Mouse (Mus musculus): ENCODE results near the gene Vcp.

The Vcp gene

DNA sequence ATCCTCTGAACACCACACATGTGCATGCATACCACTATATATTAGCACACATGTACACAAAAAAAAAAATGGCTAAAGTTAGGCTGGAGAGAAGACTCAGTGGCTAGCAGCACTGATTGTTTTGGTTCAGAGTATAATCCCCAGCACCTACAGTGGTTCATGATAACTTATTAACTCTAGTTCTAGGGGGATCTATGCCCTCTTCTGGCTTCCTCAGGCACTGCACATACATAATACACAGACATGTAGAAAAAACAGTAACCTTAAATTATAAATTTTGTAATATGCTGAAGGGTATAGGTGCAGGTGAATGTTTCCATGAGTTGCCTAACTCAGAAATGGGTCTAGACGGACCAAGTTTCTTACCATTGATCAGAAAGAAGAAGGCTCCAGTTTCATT lies 12.0 kb downstream of the Vcp start:
- in situ Hi-C loops (cut with MboI; ENCODE audit: unreplicated experiment in 2 of 2), result loop anchor here in 1 of 2 experiments (10.0 kb wide), 1 partner anchor 1993 kb away; no protein-coding TSS in a partner anchor

DNA sequence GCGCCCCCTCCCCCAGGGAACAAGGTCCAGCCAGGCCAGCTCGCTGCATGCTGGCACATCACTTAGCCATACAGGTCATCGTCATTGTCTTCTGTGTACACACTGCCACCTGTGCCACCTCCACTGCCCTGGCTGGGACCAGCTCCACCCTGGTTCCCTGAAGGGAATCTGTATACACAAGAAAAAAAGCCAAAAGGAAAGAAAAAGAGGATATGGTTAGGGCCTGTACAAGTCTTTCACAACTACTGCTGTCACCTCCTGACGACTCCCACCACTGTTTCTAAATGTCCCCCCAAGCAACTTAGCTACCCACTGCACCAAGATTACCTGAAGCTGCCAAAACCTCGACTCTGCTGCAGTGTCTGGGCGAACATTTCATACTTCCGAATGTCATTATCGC lies 19.8 kb downstream of the Vcp start:
- in situ Hi-C loops (cut with MboI; ENCODE audit: unreplicated experiment in 2 of 2), result loop anchor here in 1 of 2 experiments (10.0 kb wide), 1 partner anchor 1986 kb away; no protein-coding TSS in a partner anchor

DNA sequence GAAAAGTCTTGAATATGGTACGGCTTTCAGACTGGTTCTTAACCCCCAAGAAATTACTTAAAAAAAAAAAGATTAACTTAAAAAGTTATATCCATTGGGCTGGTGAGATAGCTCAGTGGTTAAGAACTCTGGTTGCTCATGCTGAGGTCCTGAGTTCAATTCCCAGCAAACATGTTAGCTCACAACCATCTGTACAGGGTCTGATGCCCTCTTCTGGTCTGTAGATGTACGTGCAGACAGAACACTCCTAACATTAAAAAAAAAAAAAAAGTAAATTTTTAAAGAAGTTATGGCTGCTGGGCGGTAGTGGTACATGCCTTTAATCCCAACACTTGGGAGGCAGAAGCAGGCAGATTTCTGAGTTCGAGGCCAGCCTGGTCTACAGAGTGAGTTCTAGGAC lies 22.2 kb downstream of the Vcp start:
- in situ Hi-C loops (cut with MboI; ENCODE audit: unreplicated experiment in 2 of 2), result no loop called here

DNA sequence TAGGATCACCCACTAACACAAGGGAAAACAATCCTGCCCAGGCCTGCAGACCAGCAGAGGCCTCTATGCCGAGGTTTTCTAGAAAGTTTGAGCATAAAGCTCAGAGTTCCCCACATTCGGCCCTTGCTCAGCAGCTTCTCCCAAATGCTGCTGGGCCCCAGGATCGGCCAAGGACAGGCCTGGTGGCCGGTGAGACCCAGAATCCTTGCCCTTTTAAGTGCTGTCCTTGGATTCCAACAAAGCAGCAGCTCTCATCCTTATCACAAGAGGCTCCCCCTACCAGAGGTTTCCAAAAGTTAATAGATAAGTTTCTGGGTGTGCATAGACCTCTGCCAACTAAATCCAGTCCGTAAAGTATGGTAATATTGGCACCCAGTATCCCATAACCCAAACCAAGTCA lies 26.4 kb downstream of the Vcp start:
- in situ Hi-C loops (cut with MboI; ENCODE audit: unreplicated experiment in 2 of 2), result loop anchor here in 1 of 2 experiments (25.0 kb wide), 3 partner anchors 1412 to 1912 kb away; partner anchors contain the start of genes Dnaic1, Fam219a, Kif24 and Nudt2

DNA sequence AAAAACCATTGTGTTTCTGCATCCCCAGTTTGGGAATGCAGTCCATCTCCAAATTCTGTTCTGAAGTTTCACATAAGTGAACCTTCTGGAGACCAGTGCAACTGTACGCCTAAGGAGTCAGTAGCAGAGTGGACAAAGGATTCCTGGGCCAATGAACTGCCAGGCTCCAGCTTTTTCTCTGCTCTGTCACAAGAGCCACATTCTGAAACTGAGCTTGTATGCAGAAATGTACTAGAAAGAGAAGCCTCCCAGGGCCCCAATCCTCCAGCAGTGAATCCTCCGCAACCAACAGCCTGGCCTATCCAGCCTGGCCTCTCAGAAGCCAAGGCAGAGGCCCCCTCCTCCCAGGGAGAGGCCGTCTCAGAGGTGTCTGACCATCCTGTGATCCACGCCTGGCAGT lies 27.4 kb downstream of the Vcp start:
- in situ Hi-C loops (cut with MboI; ENCODE audit: unreplicated experiment in 2 of 2), result loop anchor here in 1 of 2 experiments (25.0 kb wide), 3 partner anchors 1411 to 1911 kb away; partner anchors contain the start of genes Dnaic1, Fam219a, Kif24 and Nudt2

DNA sequence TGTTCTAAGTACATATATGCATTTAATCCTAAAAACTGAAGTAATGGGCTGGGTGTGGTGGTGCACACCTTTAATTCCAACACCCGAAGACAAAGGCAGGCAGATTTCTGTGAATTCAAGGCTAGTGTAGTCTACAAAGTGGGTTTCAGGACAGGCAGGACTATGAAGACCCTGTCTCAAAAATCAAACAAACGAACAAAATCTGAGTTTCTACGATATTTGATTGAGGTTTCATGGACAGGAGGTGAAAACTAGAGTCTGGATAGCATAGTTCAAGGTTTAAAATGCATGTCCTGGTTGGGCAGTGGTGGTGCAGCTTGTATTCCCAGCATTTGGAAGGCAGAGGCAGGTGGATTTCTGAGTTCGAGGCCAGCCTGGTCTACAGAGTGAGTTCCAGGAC lies 31.0 kb downstream of the Vcp start, which contains the start of gene 1700022I11Rik:
TSS of gene 1700022I11Rik (plus strand) at position 301 of the 400 bp plus-strand sequence.
- in situ Hi-C loops (cut with MboI; ENCODE audit: unreplicated experiment in 2 of 2), result loop anchor here in 1 of 2 experiments (25.0 kb wide), 3 partner anchors 1407 to 1907 kb away; partner anchors contain the start of genes Dnaic1, Fam219a, Kif24 and Nudt2

DNA sequence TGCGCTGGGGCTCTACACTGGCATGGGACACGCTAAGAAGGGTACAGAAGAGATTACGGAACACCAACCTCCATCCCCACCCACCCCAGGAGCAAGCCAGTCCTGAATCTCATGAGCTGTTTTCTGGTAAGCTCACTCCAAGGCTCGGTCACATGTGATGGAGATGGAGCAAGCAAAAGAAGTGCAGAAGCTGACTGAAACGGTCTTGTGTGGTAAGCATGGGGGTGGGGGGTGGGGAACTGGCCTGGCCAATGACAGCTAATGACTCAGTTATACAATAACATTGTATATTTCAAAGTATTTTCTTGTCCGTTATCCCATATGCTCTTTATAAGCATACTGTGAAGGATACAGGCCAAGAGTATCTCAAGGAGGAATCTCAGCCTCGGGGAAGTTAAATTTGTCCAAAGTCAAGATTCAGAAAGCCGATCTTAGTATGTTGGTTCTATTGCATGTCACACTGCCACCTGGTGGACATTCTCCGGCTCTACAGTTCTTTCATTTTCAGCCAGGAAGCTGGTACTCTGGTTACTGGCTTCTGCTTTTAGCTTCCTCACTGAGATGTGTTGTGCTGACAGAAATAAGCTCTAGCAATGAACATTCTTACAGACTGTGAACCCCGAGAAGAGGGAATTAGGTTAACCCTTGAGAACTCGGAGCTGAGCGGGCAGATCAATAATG lies 35.1 kb downstream of the Vcp start:
- in situ Hi-C loops (cut with MboI; ENCODE audit: unreplicated experiment in 2 of 2), result loop anchor here in 1 of 2 experiments (25.0 kb wide), 3 partner anchors 1403 to 1903 kb away; partner anchors contain the start of genes Dnaic1, Fam219a, Kif24 and Nudt2

DNA sequence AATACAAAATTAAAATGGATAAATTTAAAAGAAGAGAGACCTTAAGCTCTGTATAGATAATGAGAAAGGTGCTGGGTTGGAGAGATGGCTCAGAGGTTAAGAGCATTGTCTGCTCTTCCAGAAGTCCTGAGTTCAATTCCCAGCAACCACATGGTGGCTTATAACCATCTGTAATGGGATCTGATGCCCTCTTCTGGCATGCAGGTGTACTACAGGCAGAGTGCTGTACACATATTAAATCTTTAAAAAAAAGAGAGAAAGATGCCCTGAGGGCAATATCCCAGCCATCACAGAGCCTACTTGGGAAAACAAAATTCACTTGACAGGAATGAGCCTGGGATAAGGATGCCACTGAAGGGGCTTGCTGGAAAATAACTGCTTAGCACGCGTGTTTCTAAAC lies 36.8 kb downstream of the Vcp start:
- in situ Hi-C loops (cut with MboI; ENCODE audit: unreplicated experiment in 2 of 2), result loop anchor here (5.0 to 25.0 kb wide), 5 partner anchors 86 to 1901 kb away; partner anchors contain the start of genes Dnaic1 (in 1 of the 2), Fam219a (in 1 of the 2), Galt (in 1 of the 2) and Kif24 (in 1 of the 2)

DNA sequence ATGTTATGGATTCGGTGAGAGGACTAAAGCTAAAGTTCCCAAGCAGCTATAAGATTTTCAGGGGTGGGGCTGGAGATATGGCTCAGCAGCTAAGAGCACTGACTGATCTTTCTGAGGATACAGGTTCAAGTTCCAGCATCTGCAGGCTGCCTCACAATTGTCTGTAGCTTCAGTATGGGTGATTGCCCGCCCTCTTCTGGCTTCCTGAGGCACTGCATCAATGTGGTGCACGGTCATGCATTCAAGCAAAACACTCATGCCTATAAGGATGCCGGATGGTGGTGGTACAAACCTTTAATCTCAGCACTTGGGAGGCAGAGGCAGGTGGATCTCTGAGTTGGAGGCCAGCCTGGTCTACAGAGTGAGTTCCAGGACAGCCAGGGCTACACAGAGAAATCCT lies 38.7 kb downstream of the Vcp start:
- in situ Hi-C loops (cut with MboI; ENCODE audit: unreplicated experiment in 2 of 2), result loop anchor here (5.0 to 25.0 kb wide), 5 partner anchors 84 to 1899 kb away; partner anchors contain the start of genes Dnaic1 (in 1 of the 2), Fam219a (in 1 of the 2), Galt (in 1 of the 2) and Kif24 (in 1 of the 2)

DNA sequence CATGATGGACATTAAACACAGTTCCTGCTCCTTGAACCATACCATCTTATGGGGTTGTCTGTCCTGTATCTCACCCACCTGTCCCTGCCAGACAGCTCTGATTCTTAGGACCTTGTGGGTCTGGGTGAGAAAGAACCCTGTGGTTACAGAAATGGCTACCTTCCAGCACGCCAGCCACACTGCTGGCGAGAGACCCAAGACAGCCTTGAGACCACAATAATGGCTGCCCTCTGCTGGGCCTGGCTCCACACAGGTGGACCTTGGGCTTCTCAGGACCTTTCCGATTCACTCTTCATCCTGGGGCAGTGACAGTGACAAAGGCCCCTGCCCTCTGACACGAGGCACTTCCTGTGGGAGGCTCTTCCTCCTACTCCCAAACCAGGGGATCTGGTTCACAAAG lies 40.9 kb downstream of the Vcp start:
- in situ Hi-C loops (cut with MboI; ENCODE audit: unreplicated experiment in 2 of 2), result loop anchor here in 1 of 2 experiments (25.0 kb wide), 3 partner anchors 1397 to 1897 kb away; partner anchors contain the start of genes Dnaic1, Fam219a, Kif24 and Nudt2

DNA sequence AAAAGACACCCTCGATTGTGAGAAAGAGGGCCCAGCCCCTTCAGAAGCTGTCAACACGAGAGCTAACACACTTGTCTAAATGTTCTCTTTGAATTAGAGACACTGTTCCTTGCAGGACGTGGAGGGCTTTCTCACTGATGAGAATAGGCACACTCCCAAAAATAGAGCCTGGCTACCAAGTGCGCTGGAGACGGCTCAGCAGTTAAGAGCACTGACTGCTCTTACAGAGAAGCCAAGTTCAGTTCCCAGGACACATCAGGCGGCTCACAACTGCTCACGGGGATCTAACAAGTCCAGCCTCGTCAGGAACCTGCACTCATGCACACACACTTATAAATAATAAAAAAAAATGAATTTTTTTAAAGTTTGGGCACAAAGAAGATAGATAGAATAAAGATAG lies 41.4 kb downstream of the Vcp start:
- in situ Hi-C loops (cut with MboI; ENCODE audit: unreplicated experiment in 2 of 2), result loop anchor here in 1 of 2 experiments (25.0 kb wide), 3 partner anchors 1397 to 1897 kb away; partner anchors contain the start of genes Dnaic1, Fam219a, Kif24 and Nudt2

DNA sequence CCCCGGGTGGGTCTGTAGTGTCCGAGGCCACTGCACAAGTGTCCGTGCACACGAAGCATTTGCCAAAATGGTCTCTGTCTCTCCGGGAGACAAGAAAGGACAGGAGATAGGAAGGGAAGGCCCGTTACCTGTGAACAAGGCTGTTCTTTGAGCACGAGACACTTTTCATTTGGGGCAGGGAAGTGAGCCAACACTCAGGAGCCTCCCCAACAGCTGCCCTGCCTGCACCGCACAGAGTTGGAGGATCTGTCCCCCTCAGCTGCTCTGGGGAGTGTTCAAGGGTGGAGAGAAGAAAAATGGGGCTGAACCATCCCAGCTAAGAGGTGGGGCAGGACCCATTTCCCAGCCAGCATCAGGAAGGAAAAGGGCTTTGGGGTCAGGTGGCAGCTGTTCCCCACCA lies 42.3 kb downstream of the Vcp start:
- in situ Hi-C loops (cut with MboI; ENCODE audit: unreplicated experiment in 2 of 2), result loop anchor here in 1 of 2 experiments (25.0 kb wide), 3 partner anchors 1396 to 1896 kb away; partner anchors contain the start of genes Dnaic1, Fam219a, Kif24 and Nudt2

DNA sequence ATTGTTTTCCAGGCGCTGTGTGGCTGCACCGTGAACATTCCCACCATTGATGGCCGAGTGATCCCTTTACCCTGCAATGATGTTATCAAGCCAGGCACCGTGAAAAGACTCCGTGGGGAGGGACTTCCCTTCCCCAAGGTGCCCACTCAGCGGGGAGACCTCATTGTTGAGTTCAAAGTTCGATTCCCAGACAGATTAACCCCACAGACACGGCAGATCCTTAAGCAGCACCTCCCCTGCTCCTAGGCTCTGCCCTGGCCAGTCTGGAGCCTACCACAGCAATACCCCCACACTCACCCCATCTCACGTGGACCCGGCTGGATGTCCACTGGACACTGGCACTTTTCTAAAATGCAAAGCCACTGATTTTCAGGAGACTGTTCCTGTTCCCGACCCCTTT lies 43.0 kb downstream of the Vcp start:
- in situ Hi-C loops (cut with MboI; ENCODE audit: unreplicated experiment in 2 of 2), result loop anchor here in 1 of 2 experiments (25.0 kb wide), 3 partner anchors 1395 to 1895 kb away; partner anchors contain the start of genes Dnaic1, Fam219a, Kif24 and Nudt2

DNA sequence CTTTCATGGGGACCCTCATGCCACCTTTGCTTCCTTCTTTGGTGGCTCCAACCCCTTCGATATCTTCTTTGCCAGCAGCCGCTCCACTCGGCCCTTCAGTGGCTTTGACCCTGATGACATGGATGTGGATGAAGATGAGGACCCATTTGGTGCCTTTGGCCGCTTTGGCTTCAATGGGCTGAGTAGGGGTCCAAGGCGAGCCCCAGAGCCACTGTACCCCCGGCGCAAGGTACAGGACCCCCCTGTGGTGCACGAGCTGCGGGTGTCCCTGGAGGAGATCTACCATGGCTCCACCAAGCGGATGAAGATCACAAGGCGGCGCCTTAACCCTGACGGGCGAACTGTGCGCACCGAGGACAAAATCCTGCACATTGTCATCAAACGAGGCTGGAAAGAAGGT lies 43.7 kb downstream of the Vcp start:
- in situ Hi-C loops (cut with MboI; ENCODE audit: unreplicated experiment in 2 of 2), result loop anchor here in 1 of 2 experiments (25.0 kb wide), 3 partner anchors 1394 to 1894 kb away; partner anchors contain the start of genes Dnaic1, Fam219a, Kif24 and Nudt2

DNA sequence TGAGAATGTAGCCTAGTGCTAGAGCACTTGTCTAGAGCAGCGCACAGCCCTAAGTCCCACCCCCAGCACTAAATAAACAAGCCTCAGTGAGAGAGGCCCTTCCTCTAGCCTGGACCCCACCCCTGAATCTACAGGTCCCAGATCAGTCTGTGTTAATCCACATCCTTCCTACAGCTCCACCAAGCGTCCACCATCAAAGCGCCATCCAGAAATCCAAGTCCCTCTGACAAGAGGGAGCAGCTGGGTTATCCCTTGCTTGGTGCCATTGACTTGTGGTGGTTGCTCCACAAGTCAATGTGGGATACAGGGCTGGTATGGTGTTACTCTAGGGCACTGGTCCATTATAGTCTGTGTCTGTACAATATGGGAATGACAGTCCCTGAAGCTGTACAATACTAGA lies 45.1 kb downstream of the Vcp start:
- in situ Hi-C loops (cut with MboI; ENCODE audit: unreplicated experiment in 2 of 2), result loop anchor here in 1 of 2 experiments (25.0 kb wide), 3 partner anchors 1393 to 1893 kb away; partner anchors contain the start of genes Dnaic1, Fam219a, Kif24 and Nudt2

DNA sequence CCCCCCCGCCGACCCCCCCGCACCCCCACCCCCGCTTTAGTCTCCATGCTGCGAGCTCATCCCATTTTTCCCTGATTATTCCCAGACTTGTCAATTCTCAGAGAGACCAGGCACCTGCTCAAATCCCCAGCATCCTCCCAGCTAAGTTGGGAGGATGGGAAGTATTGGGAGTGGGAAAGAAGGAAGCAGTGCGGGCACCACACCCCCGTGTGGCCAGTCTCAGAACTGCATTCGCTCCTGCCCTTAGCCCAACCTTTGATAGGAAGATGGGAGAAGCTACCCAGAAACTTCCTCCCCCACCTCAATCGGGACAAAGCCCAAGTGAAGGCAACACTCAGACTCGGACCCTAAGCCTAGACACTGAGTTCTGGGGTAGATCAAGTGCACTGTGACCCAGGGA lies 46.0 kb downstream of the Vcp start:
- in situ Hi-C loops (cut with MboI; ENCODE audit: unreplicated experiment in 2 of 2), result loop anchor here in 1 of 2 experiments (25.0 kb wide), 3 partner anchors 1392 to 1892 kb away; partner anchors contain the start of genes Dnaic1, Fam219a, Kif24 and Nudt2

DNA sequence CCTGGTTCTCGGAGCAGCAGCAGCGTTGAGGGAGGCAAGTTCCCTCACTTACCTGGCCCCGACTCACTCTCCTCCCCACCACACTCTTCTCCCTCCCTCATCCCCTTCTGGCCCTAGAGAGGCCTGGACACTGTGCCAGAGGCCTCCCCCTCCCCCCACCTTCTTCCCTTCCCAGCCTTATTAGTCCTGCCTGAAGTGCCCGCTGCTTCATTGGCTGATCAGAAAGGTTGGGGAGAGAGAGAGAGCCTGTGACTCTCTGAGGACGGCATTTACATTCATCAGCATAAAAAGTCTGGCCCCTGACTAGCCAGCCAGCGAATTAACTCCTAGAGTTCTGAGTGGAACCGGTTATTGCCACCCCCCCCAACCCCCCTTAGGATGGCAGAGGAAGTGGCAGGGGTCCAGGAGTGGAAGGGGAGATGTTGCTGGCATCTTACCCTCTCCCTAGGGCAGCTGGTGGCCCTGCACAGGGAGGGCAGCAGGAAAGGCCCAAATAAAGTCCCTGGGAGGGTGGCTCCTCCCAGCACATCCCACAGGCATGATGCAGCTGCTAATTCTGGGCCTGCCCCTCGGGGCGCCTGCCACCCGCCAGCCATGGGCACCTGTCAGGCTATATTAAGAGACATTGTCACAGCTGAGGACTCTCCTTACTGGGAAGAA lies 46.7 kb downstream of the Vcp start:
- in situ Hi-C loops (cut with MboI; ENCODE audit: unreplicated experiment in 2 of 2), result loop anchor here in 1 of 2 experiments (25.0 kb wide), 3 partner anchors 1391 to 1891 kb away; partner anchors contain the start of genes Dnaic1, Fam219a, Kif24 and Nudt2

DNA sequence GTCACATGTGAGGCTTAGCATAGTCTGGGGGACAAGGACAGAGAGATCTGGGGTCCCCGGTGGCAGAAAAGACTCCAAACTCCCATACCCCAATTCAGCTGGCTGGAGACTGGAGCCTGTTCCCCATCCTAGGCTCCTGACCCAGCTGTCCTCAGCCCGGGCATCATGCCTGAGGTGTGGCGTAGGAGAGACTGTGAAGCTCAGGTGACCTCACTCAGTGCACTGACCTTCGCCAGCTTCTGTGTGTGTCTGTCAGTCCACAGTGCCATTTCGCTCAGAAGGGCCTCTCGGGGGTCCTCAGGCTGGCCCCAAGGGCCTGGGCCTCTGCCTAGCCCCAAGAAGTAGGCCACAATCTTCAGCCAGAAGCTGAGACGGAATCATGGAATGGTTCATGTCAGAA lies 47.7 kb downstream of the Vcp start:
- in situ Hi-C loops (cut with MboI; ENCODE audit: unreplicated experiment in 2 of 2), result loop anchor here in 1 of 2 experiments (25.0 kb wide), 3 partner anchors 1390 to 1890 kb away; partner anchors contain the start of genes Dnaic1, Fam219a, Kif24 and Nudt2

All from v-Abl transformed pro-B cells (cell line).